Mouse (Mus musculus) layer of hippocampus, adult 18-20 months (tissue): ENCODE results near the gene Tmem52. TPM values are rescaled to one million over a fixed set of nuclear protein-coding genes. Genes with fewer than 3 reads are reported as not detected.

Experiments used
- DNase-seq, 2 experiments: peaks; one replicate each; pipeline ENCODE4 v3.0.0; 2022; ENCODE audit warnings: low spot score in 2 of 2
- total RNA-seq, 2 experiments: library from RNA; stranded (reverse); gene quantifications; 2 replicates each; pipeline ENCODE4 v1.2.3; 2021

Tmem52 gene
- total RNA-seq, 2 experiments from 2014 or later = 3.1 to 4.2 TPM

DNA sequence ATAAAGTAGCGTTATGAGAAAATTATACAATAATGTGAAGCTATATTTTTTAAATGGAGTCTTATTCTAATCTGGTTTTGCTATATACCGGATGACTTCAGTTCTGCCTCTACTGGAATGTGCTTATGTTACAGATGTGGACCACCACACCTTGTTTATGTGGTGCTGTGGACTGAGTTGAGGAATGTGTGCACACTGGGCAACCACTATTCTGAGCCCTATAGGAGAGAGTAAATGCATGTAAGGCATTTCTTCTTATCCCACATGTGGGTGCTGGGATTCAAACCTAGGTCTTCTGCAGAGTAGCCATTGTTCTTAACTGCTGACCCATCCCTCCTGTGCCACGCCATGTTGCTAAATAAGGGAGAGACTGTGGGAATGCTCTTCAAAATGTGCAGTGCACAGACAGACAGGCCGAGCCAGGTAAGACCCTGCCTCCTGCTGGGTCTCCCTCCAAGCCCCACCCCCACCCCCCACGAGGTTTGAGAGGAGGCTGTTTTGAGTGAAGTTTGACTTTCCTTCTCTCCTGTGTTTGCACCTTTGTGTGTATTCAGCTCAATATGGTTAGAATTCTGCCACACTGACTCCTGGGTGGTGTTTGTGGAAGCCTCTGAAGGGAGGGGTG is 36.9 kb downstream of the Tmem52 start:
- DNase-seq = no peak

DNA sequence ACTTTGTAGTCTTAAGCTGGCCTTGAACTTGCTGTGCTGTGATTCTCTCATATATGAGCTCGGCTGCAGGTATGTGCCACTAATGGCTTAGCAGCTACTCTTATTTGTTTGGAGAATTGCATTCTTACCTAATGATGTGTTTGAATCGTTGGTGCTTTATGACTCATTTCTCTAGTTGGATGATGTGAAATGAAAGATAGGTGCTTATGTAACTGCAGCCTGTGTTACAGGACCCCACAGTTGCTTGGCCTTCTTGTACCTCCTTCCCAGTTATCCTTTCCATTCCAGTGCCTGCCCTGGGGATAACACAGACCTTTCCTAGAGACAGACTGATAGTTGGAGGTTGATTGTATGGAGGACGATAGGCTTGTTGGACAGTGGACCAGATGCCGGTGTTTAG is 39.7 kb downstream of the Tmem52 start:
- DNase-seq = no peak

DNA sequence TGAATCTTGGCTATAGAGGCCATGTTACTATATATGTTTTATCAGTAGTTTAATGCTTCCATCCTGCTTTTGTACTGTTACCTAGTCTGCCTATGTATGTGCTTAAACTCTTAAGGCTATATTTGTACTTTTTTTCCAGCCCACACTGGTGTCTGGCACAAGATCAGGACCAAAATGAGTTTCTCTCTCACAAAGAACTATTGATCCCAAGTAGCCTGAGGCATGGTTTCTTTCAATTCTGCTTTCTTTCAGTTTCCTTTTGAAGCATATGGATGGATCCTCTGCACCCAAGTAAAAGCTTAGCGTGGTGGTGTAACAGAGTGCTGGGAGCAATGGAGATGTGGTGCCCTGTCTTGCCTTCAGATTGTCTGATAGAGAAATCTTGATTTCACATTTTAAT is 42.1 kb downstream of the Tmem52 start:
- DNase-seq = no peak

DNA sequence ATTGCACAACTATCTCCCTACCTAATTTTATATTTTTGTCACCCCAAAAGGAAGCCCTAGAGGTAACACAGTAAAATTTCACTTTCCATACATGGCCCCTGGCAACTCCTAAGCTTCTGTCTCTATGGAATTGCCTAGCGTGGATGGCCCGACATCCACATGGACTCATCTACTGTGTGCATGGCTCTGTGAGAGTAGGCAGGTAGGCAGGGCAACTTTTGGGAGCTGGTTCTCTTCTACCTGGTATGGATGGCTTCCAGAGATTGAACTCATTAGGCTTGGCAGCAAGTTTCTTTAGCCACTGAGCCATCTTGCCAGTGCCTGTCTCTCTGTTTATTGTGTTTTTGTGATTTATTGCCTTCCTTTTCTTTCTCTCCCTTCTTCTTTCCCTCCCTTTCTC is 45.9 kb downstream of the Tmem52 start:
- DNase-seq = no peak

DNA sequence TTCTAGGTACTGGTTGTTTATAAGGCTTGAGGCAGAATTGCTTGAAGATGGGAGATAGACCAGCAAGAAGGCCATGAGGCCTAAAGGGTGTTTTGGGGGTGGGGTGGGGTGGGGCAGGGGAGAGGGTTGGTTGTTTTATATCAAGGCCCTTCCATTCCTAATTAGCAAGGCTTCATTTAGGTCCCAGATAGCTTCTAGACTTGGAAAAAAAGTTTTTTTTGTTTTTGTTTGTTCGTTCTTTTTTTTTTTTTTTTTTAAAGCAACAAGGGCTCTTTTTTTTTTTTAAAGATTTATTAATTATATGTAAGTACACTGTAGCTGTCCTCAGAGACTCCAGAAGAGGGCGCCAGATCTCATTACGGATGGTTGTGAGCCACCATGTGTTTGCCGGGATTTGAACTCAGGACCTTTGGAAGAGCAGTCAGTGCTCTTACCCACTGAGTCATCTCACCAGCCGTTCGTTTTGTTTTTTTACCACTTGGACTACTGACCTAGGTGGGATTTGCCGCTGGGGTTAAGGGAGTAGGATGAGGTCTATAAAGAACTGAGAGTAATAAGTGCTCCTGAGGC is 49.1 kb downstream of the Tmem52 start:
- DNase-seq = no peak

Other genes starting within 250 kb of the Tmem52 start
- 100 to 1,000 TPM; 136 to 138 TPM for gene Ski, start 246.5 kb upstream of the Tmem52 start, total RNA-seq
- gene Faap20, start 219.3 kb upstream of the Tmem52 start, total RNA-seq = 10 to 100 TPM; 27.5 to 31.8 TPM
- 100 to 1,000 TPM; 160 to 168 TPM for gene Prkcz, start 107.8 kb upstream of the Tmem52 start, total RNA-seq
- 10 to 100 TPM; 26.8 to 27.0 TPM for gene Gabrd, start 71.0 kb upstream of the Tmem52 start, total RNA-seq
- gene Cfap74, start 59.9 kb upstream of the Tmem52 start, total RNA-seq = 10 to 100 TPM; 10.5 to 11.1 TPM
- gene Gnb1, start 22.2 kb downstream of the Tmem52 start, total RNA-seq = 100 to 1,000 TPM; 690 to 729 TPM
- 10 to 100 TPM; 65.4 to 69.2 TPM for gene Nadk, start 93.3 kb downstream of the Tmem52 start, total RNA-seq
- gene Slc35e2, start 132.3 kb downstream of the Tmem52 start, total RNA-seq = 10 to 100 TPM; 39.3 to 42.3 TPM
- gene Cdk11b, start 155.7 kb downstream of the Tmem52 start, total RNA-seq = 10 to 100 TPM; 45.3 to 47.0 TPM
- not detected for gene Gm10563, start 176.3 kb downstream of the Tmem52 start, total RNA-seq
- 1 to 10 TPM; 2.8 to 4.2 TPM for gene Mmp23, start 184.3 kb downstream of the Tmem52 start, total RNA-seq
- gene Mib2, start 200.1 kb downstream of the Tmem52 start, total RNA-seq = 100 to 1,000 TPM; 106 to 112 TPM
- 10 to 100 TPM; 23.3 to 23.5 TPM for gene Fndc10, start 225.2 kb downstream of the Tmem52 start, total RNA-seq
- gene Ssu72, start 235.7 kb downstream of the Tmem52 start, total RNA-seq = 10 to 100 TPM; 81.4 to 89.1 TPM